Mouse (Mus musculus): ENCODE measurements around the gene Usp7.
A peak's percentile ranks its signal among the peaks of the same experiment; 100 is the strongest.
"Not testable (repeated sequence)": the region's sequence is repeated elsewhere in the genome, so short reads cannot be mapped to it uniquely, and the experiment has no call there.

Usp7 gene

DNA sequence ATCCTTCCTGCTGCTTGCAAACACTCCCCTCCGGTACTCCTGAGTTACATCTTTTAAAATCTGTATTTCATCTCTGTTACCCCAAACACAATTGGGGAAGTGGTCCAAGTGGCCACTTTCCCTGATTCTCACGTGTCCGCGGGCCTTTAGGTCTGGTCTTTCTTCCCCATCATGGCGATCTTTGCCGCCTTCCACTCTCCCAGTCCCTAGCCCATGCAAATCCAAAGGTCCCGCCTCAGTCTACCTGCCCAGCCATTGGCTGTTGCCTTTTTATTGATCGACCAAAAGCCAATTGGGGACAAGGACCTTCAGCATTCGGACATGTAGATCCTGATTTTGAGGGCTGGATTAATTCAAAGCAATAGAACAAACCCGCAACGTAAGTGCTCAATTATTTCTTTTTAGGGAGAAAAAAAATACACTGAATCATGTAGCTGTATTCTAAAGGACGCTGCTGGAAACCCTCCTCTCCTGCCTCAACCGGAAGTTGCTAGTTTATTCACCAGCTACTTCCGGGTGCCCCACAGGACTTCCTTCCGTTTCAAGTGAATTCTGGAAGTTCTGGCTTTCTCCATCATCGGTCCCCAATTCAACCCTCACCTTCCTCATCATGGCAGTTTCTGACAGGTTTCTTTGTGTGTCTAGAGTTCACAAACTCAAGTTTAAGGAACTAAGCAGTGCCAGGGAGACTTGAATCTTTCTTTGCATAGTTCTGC lies 8.8 kb downstream of the Usp7 start:
- no peak for DNase-seq (ENCODE audit: low read depth, low spot score)

DNA sequence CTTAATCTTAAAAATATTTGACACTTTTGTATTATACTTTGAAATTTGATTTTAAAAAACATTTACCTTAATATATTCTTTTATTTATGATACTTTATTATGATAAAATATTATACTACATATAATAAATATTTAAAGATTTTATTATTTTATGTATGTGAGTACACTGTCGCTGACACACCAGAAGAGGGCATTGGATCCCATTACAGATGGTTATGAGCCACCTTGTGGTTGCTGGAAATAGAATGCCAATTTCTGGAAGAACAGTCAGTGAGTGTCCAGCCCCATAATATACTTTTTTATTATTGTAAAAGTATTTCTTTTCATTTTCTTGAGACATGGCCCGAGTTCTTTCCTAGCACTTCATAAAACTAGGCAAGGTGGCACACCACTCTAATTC lies 10.4 kb downstream of the Usp7 start:
- peak; percentile 34 for DNase-seq (ENCODE audit: low read depth, low spot score)

DNA sequence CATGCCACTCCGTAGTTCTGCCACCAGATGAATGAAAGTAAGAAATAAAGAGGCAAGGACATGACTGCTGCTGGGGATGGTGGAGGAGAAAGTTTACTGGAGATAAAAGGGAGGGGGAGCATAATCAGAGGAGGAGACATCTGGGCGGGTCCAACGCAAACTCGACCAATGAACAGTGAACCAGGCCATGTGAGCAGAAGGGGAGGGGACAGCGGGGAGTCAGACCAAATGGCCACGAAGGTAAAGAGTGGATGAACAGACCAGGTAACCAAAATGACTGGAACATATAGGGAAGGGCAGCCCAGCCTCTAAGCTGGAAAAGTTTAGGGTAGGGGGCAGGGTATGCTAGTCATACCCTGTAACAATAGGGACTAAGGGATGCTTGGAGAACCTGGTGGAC lies 10.9 kb downstream of the Usp7 start:
- DNase-seq (ENCODE audit: low read depth, low spot score) = no peak

DNA sequence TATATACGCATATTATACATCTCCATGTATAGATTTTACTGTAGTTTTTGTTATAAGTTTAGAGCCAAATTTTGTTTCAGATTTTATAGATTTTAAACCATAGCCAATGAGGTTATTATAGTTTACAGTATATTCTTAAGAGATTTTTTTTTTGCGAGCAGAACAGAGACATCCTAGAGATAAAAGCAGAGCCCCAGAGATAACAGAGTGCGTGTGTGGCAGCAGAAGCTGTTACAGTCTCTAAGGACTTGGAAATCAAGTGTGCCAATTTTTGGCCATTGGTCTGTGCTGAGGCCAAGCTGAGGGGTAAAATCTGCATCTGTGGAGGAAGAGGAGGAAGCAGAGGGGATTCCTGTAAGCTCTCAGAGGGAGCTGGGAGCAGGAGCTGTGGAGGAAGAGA lies 11.9 kb downstream of the Usp7 start:
- no peak for DNase-seq (ENCODE audit: low read depth, low spot score)

DNA sequence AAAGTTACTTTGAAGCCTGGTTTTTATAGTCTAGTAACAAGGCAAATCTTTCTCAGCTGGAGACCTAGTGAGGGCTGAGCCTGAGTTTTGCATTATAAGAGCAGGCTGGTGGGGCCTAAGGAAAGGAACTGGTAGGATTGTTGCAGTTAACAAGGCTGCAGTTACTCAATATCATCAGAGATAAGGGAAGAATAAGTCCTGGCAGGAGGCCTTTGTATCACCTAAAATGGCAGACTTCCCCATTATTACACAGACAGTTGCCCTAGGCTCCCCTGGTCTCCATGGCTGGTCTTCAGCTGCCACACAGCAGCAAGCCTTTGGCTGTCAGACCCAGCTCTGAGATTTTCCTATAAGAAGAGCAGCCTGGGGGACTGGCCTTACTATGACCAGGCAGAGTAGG lies 13.4 kb downstream of the Usp7 start:
- DNase-seq (ENCODE audit: low read depth, low spot score) = no peak

DNA sequence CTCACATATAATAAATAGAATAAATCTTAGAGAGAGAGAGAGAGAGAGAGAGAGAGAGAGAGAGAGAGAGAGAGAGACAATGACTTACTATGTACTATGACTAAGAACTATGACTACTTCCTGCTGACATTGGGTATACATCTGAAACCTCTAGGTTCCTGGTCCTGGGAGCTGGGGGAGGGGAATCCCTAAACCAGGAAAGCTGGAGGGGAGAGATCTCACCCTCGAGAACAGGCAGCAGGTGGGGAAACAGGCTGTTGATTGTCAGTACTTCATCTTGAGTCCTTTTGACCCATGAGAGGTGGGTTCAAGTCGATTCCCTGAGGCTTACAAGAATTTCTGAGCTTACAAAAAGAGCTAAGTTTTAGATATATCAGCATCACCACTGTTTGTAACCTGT lies 14.9 kb downstream of the Usp7 start:
- DNase-seq (ENCODE audit: low read depth, low spot score) = no peak

DNA sequence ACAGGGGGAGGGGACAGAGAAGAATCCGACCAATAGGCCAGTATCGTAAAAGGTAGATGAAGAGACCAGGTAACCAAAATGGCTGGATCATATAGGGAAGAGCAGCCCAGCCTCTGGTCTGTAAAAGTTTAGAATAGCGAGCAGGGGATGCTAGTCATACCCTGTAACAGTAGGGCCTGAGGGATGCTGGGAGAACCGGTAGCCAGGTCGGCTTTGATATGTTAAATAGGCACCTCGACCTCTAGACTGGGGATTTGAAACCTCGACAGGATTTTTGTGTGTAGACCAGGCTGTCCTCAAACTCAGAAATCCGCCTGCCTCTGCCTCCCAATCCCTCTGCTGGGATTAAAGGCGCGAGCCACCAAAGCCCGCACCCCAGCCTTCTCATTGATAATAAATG lies 15.5 kb downstream of the Usp7 start:
- no peak for DNase-seq (ENCODE audit: low read depth, low spot score)

DNA sequence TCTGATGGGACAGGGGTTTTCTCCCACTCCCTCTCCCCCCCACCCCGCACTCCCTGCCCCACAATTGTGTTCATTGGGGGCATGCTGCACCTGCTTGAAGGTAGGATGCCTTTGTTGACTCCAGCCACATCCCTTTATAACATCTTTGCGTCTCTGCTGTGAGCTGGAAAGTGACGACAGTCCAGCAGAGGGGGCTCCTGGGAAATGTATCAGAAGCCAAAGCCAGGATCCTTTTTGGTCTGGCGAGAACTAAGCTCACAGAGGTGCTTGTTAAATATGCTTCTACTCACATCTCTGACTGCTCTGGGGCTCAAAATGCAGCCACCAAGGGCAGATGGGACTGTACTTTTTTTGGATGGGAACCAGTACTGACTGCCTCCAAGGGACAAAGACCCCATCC lies 21.0 kb downstream of the Usp7 start:
- peak; percentile 21 for DNase-seq (ENCODE audit: low read depth, low spot score)

DNA sequence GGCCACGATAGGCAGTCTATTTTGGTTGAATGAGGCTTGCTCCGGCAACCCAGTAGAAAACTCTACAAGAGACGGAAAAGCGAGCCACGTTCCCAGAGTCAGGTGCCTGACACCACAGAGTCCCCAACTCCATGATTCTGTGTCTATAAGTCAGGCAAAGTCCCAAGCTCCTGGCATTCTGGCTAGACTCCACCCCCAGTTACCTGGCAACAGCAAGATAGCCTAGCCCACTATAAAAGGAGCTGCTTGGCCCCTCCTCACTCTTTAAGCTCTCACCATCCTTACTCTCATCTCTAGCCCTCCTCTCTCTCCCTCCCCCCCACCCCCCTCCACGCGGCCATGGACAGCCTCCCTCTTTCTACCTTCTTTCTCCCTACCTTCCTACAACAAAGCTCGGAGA lies 21.8 kb downstream of the Usp7 start:
- not testable (repeated sequence) for DNase-seq (ENCODE audit: low read depth, low spot score)

DNA sequence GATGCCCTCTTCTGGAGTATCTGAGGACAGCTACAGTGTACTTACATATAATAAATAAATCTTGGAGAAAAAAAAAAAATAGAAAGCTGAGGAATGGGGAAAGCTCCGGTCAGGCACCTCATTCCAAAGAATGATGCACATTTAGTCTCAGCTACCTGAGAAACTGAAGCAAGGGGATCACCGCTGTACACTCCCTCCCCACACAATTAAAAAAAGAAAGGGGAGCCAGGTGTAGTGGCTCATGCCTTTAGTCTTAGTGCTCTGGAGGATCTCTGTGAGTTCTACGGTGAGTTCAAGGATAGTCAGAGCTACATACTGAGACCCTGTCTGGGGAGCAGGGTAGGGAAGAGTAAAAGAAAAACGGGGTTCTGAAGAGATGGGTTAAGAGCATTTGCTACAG lies 22.6 kb downstream of the Usp7 start:
- DNase-seq (ENCODE audit: low read depth, low spot score) = no peak

DNA sequence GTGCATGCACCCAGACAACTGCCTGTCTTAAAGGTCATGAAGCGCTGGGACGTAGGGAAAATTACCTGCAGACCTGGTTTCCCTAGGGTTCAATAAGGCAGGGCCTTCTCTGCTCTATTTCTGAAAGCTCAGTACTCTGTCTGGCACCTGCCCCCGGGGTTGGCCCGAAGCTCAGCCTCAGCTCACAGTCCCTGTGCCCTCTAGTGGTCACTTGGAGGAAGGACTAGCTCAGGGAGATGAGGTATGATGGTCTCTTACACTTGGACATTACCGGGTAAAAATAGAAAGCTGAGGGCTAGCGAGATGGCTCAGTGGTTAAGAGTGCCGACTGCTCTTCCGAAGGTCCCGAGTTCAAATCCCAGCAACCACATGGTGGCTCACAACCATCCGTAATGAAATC lies 23.0 kb downstream of the Usp7 start:
- peak; percentile 74 for DNase-seq (ENCODE audit: low read depth, low spot score)

DNA sequence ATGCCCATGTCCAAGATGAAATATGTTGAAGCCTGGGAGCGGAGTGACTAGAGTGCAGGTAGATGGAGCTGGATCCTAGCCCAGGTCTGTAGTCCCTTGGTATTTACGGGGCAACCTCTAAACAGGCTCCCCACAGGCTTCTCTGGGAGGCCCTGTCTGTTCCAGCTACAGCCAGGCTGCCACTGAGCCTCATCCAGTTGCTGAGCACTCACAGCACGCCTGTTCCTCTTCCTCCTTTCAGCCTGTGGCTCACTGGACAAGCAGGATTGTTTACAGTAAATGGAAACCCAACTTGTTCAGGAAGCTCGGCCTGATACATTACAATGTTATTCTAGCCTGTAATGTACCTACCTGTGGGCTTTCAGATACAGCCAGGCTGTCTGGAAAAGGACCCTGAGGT lies 23.5 kb downstream of the Usp7 start:
- DNase-seq (ENCODE audit: low read depth, low spot score) = no peak

DNA sequence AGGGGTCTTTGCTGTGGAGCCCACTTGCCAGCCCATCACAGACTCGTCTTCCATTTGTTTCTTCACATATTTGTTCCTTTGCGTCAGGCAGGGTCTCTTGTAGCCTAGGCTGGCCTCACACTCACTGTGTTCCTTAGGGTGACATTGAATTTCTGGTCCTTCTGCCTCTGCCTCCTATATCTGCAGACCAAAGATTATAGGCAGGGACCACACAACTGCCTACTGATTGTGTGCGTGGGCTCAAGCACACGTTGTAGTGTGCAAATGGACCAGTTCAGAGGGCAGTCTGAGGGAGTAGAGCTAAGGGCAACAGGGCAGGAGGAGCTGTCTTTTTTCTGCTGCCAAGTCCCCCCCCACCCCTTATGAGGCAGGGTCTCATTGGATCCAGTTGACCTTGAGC lies 24.0 kb downstream of the Usp7 start:
- no peak for DNase-seq (ENCODE audit: low read depth, low spot score)

DNA sequence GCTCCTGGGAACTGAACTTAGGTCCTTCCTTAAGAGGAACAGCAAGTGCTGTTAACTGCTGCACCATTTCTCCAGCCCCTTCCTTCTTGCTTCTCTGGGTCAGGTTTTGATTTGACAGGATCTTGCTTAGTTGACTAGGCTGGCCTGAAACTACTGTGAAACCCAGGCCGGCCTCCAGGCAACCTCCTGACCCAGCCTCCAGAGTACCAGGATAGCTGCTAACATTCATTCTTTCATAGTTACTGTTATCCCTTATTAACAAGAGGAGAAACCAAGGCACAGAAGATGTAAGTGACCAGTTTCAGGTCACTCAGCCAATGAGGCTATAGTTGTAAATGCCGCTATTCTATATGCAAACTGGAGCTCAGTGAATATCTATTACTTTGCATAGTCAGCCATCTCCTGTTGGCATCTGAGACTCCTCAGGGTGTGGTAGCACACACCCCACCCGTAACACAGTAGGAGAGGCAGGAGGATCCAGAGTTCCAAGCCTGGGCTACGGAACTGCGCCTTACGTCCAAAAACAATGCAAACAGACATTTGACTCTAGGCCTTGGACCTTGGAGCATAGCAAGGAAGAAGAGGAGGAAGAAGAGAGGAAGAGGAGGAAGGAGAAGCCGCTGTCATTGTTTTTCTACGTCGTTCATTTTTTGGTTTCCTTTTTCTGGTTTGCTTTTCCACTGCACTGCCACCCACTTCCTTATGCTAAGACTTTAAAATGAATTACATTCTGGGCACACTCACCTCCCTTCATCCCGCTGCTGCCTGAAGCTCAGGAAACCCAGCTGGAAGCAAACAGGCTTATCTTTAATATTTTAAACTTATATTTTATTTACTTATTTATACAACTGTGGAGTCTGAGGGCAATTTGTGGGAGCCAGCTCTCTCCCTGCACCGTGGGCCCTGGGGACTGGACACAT lies 24.7 kb downstream of the Usp7 start:
- no peak for DNase-seq (ENCODE audit: low read depth, low spot score)

DNA sequence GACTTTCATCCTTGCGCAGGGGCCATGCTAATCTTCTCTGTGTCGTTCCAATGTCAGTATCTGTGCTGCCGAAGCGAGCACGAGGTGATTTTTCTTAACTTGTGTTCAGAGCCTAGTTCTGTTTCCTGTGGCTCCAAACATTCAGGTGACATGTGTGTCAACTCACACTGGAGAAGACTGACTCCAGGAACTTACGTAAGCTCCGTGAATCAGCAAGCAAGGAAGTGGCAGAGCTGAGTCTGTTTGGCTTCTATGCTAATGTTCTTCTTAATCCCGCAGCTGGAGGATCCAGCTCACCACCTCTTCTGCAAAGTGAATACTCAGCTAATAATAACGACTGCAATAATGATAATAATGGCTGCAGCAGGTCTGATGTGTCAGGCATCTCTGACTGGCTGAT lies 25.9 kb downstream of the Usp7 start:
- no peak for DNase-seq (ENCODE audit: low read depth, low spot score)

DNA sequence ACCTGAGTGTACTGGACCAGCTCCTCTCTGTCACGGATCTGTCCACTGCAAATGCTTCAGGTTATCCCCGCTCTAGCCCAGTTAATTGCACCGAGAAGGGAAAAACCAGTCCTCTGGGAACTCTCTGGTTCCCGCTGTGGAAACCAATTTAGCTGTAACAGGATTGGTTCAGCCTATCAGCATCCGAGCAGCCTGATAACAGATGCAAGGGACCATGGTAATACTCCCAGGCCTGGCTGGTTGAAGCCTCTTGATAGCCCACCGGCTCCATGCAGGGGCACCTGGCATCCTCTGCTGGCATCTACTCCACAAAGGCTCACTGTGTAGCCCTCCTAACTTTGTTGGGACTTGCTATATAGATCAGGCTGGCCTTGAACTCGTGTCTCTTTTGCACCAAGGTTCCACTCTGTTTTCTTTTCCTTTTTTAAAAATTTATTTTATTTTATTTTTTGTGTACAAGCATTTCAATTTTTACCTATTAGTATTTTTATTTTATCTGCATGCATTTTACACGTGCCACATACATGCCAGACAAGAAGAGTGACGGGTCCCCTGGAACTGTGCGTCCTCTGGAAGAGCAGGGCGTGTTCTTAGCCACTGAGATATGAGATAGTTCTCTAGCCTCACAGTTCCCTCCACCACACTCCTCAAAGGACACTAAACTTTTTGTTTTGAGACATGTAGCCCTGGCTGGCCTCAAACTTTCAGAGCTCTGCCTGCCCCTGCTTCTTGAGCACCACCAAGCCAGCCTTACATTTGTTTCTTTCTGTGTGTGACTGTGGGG lies 27.8 kb downstream of the Usp7 start:
- no peak for DNase-seq (ENCODE audit: low read depth, low spot score)

DNA sequence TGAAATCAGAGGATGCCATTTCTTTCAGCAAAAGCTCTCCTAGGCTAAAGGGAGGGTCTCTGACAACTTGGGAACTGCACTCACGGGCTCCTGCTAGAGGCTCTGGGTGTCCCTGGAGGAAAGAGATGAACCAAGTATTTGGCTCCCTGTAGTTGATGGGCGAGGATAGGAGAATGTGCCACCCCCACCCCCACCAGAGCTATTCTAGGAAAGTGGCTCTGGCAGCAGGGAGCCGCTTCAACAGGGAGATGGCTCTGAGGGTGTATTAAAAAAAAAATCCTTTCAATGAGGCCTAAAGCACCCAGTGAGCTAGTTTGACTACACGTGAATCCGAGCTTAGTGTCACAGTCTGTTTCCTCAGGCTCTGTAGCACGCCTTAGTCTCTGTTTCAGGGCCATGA lies 29.1 kb downstream of the Usp7 start:
- DNase-seq (ENCODE audit: low read depth, low spot score) = no peak

DNA sequence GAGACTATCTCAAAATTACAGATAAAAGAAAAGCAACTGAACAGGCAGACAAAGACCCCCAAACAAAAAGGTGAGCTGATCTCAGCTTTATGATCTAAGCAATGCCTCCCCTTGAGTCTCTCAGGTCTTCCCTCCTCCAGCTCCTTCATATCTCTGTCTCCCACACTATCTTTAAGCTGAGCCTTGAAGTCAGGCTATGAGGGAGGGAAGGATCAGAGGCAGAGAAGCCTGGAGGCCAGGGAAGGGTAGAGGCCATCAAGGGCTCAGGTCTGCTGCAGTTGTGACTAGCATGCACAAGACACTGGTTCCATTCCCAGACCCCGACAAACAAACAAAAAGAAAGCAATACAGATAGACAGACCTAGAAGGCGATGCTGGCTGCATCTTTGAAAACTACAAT lies 30.2 kb downstream of the Usp7 start:
- no peak for DNase-seq (ENCODE audit: low read depth, low spot score)

DNA sequence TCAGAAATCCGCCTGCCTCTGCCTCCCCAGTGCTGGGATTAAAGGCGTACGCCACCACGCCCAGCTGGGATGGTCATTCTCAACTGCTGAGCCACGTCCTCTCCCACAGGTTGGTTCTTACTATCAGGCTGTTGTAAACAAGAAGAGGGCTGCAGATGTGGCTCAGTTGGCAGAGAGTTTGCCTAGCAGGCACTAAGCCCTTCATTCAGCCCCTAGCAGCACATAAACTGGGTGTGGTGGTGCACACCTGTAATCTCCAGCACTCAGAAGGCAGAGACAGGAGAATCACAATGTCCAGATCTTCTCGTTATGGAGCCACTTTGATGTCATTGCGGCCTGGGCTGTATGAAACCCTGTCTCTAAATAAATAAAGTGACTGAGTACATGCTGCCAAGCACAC lies 31.1 kb downstream of the Usp7 start:
- DNase-seq (ENCODE audit: low read depth, low spot score) = no peak

DNA sequence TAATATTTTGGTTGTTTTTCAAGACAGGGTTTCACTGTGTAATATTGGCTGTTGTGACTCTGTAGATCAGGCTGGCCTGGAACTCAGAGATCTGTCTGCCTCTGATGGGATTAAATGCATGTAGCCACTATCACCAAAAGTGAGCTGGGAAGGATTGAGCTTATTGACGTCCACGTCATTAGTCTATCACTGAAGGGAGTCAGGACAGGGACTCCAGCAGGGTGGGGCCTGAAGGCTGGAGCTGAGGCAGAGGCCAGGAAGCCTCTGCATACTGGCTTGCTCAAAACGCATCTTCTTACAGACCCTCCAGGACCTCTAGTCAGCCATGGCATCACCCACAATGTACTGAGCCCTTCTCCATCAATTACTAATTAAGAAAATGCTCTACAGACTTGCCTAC lies 33.1 kb downstream of the Usp7 start:
- DNase-seq (ENCODE audit: low read depth, low spot score) = no peak

DNA sequence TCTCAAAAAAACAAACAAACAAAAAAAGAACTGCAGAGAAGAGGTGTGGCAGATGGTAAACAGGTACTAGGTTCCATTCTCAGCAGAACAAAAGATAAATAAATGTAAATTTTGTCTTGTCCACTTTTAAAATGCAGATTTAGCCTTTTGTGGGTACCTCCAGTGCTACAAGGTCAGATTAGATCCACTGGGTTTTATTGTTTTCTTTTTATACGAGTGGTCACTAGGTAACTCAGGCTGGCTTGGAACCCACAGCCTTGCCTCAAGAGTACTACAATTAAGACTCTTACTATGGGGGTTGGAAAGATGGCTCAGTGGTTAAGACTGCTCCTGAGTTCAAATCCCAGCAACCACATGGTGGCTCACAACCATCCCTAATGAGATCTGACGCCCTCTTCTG lies 33.9 kb downstream of the Usp7 start:
- no peak for DNase-seq (ENCODE audit: low read depth, low spot score)

DNA sequence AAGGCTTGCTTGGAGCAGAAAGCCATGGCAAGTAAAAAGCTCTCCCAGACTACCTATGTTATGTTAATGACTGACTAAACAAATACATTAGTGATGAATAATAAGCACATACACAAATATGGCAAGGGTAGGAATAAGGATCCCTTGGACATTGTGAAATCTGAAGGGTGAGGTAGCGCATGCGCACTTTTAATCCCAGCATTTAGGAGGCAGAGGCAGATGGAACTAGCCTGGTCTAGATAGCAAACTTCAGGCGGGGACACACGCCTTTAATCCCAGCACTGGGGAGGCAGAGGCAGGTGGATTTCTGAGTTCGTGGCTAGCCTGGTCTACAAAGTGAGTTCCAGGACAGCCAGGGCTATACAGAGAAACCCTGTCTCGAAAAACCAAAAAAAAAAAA lies 34.5 kb downstream of the Usp7 start:
- DNase-seq (ENCODE audit: low read depth, low spot score) = not testable (repeated sequence)
